Mouse (Mus musculus): ENCODE results near the gene Cnn3.
A peak's percentile ranks its signal among the peaks of the same experiment; 100 is the strongest.

Cnn3 gene

GRCm38 (mm10) chr3:121418251-121418601, 8.1 kb upstream of the Cnn3 start:
- DNase-seq (ENCODE audit: low read depth, low spot score) = no peak

GRCm38 (mm10) chr3:121418850-121419435, 7.4 kb upstream of the Cnn3 start:
- no peak for DNase-seq (ENCODE audit: low read depth, low spot score)

- DNase-seq (ENCODE audit: low read depth, low spot score) = no peak
Measured at GRCm38 (mm10) chr3:121422405-121422804, 3.9 kb upstream of the Cnn3 start.

- DNase-seq (ENCODE audit: low read depth, low spot score) = peak; percentile 76
Measured at GRCm38 (mm10) chr3:121426621-121427519, 573 bp downstream of the Cnn3 start.

- DNase-seq (ENCODE audit: low read depth, low spot score) = peak; percentile 79
Measured at GRCm38 (mm10) chr3:121427520-121427908, 1.2 kb downstream of the Cnn3 start.

GRCm38 (mm10) chr3:121428230-121428629, 1.9 kb downstream of the Cnn3 start:
- no peak for DNase-seq (ENCODE audit: low read depth, low spot score)

GRCm38 (mm10) chr3:121428696-121429259, 2.5 kb downstream of the Cnn3 start:
- DNase-seq (ENCODE audit: low read depth, low spot score) = no peak

- no peak for DNase-seq (ENCODE audit: low read depth, low spot score)
Measured at GRCm38 (mm10) chr3:121429469-121429868, 3.2 kb downstream of the Cnn3 start.

- no peak for DNase-seq (ENCODE audit: low read depth, low spot score)
Measured at GRCm38 (mm10) chr3:121430289-121430936, 4.1 kb downstream of the Cnn3 start.

- DNase-seq (ENCODE audit: low read depth, low spot score) = no peak
Measured at GRCm38 (mm10) chr3:121433359-121433758, 7.1 kb downstream of the Cnn3 start.

GRCm38 (mm10) chr3:121433968-121434533, 7.8 kb downstream of the Cnn3 start:
- peak; percentile 48 for DNase-seq (ENCODE audit: low read depth, low spot score)

- no peak for DNase-seq (ENCODE audit: low read depth, low spot score)
Measured at GRCm38 (mm10) chr3:121435296-121435695, 9.0 kb downstream of the Cnn3 start.

GRCm38 (mm10) chr3:121437070-121437469, 10.8 kb downstream of the Cnn3 start:
- DNase-seq (ENCODE audit: low read depth, low spot score) = no peak

- no peak for DNase-seq (ENCODE audit: low read depth, low spot score)
Measured at GRCm38 (mm10) chr3:121437996-121438395, 11.7 kb downstream of the Cnn3 start.

GRCm38 (mm10) chr3:121439623-121440161, 13.4 kb downstream of the Cnn3 start:
- DNase-seq (ENCODE audit: low read depth, low spot score) = no peak

GRCm38 (mm10) chr3:121441504-121441903, 15.2 kb downstream of the Cnn3 start:
- no peak for DNase-seq (ENCODE audit: low read depth, low spot score)

- DNase-seq (ENCODE audit: low read depth, low spot score) = no peak
Measured at GRCm38 (mm10) chr3:121442288-121442687, 16.0 kb downstream of the Cnn3 start.

GRCm38 (mm10) chr3:121443861-121444271, 17.6 kb downstream of the Cnn3 start:
- DNase-seq (ENCODE audit: low read depth, low spot score) = no peak

- DNase-seq (ENCODE audit: low read depth, low spot score) = no peak
Measured at GRCm38 (mm10) chr3:121444414-121444813, 18.1 kb downstream of the Cnn3 start.

- DNase-seq (ENCODE audit: low read depth, low spot score) = no peak
Measured at GRCm38 (mm10) chr3:121446454-121446853, 20.2 kb downstream of the Cnn3 start.

GRCm38 (mm10) chr3:121448029-121448468, 21.8 kb downstream of the Cnn3 start:
- no peak for DNase-seq (ENCODE audit: low read depth, low spot score)

- no peak for DNase-seq (ENCODE audit: low read depth, low spot score)
Measured at GRCm38 (mm10) chr3:121448606-121449005, 22.3 kb downstream of the Cnn3 start.
